Mouse (Mus musculus): Measurements from ENCODE around the gene Ndufc2. TPM values are rescaled to one million over a fixed set of nuclear protein-coding genes. Genes with fewer than 3 reads are reported as not detected.

The Ndufc2 gene
- polyA plus RNA-seq (2015; fragmentation: Nextera tagmentation; extraction: Ambion mirVana), result 336 and 356 TPM in 2 replicates

DNA sequence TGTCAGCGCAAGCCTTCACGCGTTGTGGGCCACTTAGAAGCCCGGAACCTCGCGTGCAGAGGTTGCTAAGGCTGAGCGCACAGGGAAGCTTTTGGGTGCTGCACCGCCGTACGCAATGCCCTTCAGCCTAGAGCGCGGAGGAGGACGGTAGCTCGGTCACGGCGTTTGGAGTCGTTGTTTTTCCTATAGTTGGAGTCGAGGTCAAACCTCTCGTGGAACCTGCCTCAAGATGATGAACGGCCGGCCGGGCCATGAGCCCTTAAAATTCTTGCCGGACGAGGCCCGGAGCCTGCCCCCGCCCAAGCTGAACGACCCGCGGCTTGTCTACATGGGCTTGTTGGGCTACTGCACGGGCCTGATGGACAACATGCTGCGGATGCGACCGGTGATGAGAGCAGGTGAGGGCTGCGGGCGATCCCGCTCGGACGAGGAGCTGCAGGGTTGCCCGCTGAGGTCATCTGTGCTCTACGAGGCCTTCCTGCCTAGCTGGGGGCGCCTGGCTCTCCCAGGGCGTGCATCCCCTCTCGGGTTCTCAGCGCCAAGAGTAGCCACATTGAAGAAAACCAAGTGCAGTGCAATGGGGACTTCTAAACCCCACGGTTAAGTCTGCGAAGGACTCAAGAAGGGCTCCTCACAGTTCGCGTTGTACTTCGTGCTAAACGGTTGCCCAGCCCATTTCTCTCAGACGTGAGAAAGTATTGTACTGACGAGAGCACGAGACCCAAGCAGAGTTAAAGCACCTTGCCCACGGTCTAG is at the start of gene Ndufc2:
Gene Ndufc2, plus strand, starts transcription at position 44 of the 756 bp plus-strand sequence.
- H3K4me3 ChIP-seq, result peak within 1 kb of the TSS; percentile 79
- no peaks in the 10 kb centered on the region for H3K9me3 ChIP-seq
- peak within 1 kb of the TSS; percentile 70 for H3K4me2 ChIP-seq
- peak; percentile 90 for ATAC-seq (ENCODE audit: borderline replicate concordance, extremely low read depth, low FRiP score, low TSS enrichment)
- WGBS, result under 1% methylated on average over 54 of the region's 54 CpGs
- H3K4me1 ChIP-seq, result peaks cover 12% of the 10 kb centered on the region
- no peaks in the 10 kb centered on the region for H3K27me3 ChIP-seq
- H3K9ac ChIP-seq, result peak within 1 kb of the TSS; percentile 92
- peaks cover 8% of the 10 kb centered on the region; the same call in 1 of the 2 replicates for H3K36me3 ChIP-seq
- peak within 1 kb of the TSS; percentile 65 for H3K27ac ChIP-seq

DNA sequence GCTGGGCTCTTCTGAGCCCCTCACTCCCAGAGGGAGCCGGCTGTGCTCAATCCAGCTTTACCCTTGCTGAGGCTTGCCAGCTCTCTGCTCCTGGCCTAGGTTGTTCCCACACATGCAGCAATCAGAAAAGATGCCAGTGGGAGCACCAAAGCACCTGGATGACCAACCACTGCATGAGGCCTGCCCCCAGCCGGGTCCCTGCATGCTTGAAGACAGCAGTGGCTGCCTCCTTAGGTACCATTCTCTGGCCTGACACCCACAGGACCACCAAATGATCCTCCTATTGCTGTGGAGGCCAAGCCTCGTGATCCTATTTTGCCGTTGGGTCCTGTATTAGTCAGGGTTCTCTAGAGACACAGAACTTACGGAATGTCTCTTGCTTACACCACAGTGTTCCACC is 48.9 kb upstream of the Ndufc2 start:
- 86% methylated on average over 5 of the region's 5 CpGs for WGBS
- no peaks in the 10 kb centered on the region for H3K27me3 ChIP-seq
- ATAC-seq (ENCODE audit: borderline replicate concordance, extremely low read depth, low FRiP score, low TSS enrichment), result no peak
- no peaks in the 10 kb centered on the region for H3K9me3 ChIP-seq
- H3K4me1 ChIP-seq, result peaks cover 17% of the 10 kb centered on the region
- H3K9ac ChIP-seq, result no peak overlapping the region
- no peak overlapping the region for H3K4me2 ChIP-seq
- H3K36me3 ChIP-seq, result no peaks in the 10 kb centered on the region; the same call in 1 of the 2 replicates
- H3K4me3 ChIP-seq, result no peak overlapping the region
- no peak overlapping the region for H3K27ac ChIP-seq

DNA sequence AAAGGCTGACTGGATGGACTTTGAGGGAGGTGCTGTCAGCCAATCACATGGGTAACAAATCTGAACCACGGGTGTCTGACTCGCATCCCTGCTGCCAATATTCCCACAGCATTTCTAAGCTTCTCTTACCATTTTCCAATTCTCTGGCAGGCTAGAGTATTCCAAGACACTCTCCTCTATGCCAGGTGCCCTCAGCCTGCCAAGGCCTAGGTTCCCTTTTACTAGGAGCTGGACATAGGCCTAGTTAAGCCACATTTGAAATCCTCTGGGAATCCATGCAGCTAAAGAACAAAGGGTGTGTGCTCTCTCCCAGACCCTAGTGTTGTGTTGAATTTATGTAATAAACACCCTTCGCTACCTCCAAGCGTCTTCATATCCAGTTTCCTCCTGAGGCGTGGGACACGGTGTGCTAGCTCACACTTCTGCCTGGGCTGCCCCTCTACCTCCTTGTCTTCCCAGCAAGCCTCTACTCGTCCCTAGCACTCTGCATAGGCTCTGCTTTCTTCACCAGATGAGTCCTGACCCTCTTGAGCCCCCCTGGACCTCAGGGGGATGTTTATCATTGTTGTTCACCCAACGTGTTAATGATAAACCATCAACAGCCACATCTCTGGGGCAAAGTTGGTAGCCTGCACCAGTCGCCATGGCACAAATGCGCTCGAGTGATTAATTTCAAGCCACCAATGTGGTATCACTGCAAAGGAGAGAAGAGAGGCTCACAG is 47.9 kb upstream of the Ndufc2 start:
- ATAC-seq (ENCODE audit: borderline replicate concordance, extremely low read depth, low FRiP score, low TSS enrichment), result no peak
- peaks cover 16% of the 10 kb centered on the region for H3K4me1 ChIP-seq
- no peaks in the 10 kb centered on the region for H3K9me3 ChIP-seq
- H3K4me3 ChIP-seq, result no peak overlapping the region
- H3K36me3 ChIP-seq, result no peaks in the 10 kb centered on the region; the same call in 1 of the 2 replicates
- no peak overlapping the region for H3K4me2 ChIP-seq
- no peaks in the 10 kb centered on the region for H3K27me3 ChIP-seq
- WGBS, result 78% methylated on average over 11 of the region's 11 CpGs
- H3K27ac ChIP-seq, result no peak overlapping the region
- H3K9ac ChIP-seq, result no peak overlapping the region

DNA sequence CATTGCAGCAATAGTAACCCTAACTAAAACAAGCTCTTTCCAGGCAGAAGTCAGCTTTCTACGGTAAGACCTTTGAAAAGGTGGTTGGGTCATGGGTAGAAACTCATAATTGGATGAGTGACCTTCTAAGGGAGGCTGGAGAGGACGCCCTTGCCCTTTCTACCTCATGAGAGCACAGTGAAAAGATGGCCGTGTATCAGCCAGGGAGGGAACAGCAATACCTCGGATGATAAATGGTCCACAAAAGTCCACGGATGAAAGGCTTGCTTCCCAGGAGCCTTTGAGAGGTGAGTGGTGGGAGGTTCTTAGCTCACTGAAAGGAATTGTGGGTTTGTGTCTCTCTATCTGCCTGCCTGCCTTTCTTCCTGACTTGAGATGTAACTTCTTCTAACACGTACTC is 46.4 kb upstream of the Ndufc2 start:
- Histone ChIP-seq H3K36me3 (no peaks in the 10 kb centered on the region; the same call in 1 of the 2 replicates), H3K27ac (no peak overlapping the region), H3K4me3 (no peak overlapping the region), H3K4me2 (no peak overlapping the region), H3K4me1 (peaks cover 16% of the 10 kb centered on the region), H3K9ac (no peak overlapping the region), H3K9me3 (no peaks in the 10 kb centered on the region), H3K27me3 (no peaks in the 10 kb centered on the region)
- 81% methylated on average over 6 of the region's 6 CpGs for WGBS
- ATAC-seq (ENCODE audit: borderline replicate concordance, extremely low read depth, low FRiP score, low TSS enrichment), result no peak

DNA sequence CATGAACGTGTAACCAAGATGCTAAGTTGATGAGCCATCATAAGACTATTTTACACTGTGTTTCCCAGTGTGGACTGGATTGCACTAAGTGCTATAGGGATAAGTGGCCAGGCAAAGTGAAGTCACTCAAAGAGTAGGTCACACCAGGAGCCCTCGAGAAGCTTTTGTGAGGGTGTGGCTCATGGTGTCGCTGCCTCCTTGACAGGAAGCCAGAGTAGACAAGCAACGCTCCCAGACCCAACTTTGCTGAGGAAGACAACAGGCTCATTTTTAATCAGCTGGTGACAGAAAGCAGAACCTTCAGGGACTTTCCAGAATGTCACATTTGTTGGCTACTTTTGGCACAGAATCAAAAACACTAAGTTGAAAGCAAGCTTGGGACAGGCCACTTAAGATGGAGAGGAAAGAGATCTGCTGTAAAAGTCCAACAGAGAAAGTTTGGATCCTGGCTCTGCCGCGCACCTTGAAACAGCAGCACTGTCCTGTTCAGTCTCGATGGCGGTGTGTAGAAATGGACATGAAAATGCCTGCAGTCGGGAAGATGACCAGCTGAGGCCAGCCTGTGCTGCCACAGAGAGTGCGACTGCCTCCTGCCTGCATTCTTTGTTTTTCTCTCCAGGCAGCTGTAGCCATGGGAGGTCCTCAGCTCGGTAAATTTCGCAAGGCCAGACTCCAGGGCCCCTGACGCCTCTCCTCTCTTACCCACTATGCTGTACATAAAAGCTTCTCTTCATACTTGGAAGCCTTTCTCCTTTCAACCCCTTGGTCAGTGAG is 44.5 kb upstream of the Ndufc2 start:
- H3K4me2 ChIP-seq, result no peak overlapping the region
- no peak overlapping the region for H3K4me3 ChIP-seq
- peak overlapping the region; percentile 45 for H3K27ac ChIP-seq
- WGBS, result 26% methylated on average over 13 of the region's 13 CpGs
- H3K9ac ChIP-seq, result no peak overlapping the region
- H3K9me3 ChIP-seq, result no peaks in the 10 kb centered on the region
- H3K4me1 ChIP-seq, result peaks cover 16% of the 10 kb centered on the region
- peak; percentile 66 for ATAC-seq (ENCODE audit: borderline replicate concordance, extremely low read depth, low FRiP score, low TSS enrichment)
- no peaks in the 10 kb centered on the region for H3K36me3 ChIP-seq
- no peaks in the 10 kb centered on the region for H3K27me3 ChIP-seq

- no peaks in the 10 kb centered on the region for H3K9me3 ChIP-seq
- H3K4me1 ChIP-seq, result peaks cover 16% of the 10 kb centered on the region
- H3K4me2 ChIP-seq, result no peak overlapping the region
- no peaks in the 10 kb centered on the region for H3K27me3 ChIP-seq
- 49% methylated on average over 5 of the region's 5 CpGs for WGBS
- H3K27ac ChIP-seq, result peak overlapping the region; percentile 59
- no peak overlapping the region for H3K4me3 ChIP-seq
- H3K9ac ChIP-seq, result no peak overlapping the region
- no peak for ATAC-seq (ENCODE audit: borderline replicate concordance, extremely low read depth, low FRiP score, low TSS enrichment)
- no peaks in the 10 kb centered on the region for H3K36me3 ChIP-seq
These were observed 43.5 kb upstream of the Ndufc2 start for GRCm38 (mm10) chr7:97356253-97356652.

GRCm38 (mm10) chr7:97356875-97357276 is 42.9 kb upstream of the Ndufc2 start:
- Histone ChIP-seq H3K9ac (no peak overlapping the region), H3K4me3 (no peak overlapping the region), H3K9me3 (no peaks in the 10 kb centered on the region), H3K4me2 (no peak overlapping the region), H3K27me3 (no peaks in the 10 kb centered on the region), H3K4me1 (peaks cover 16% of the 10 kb centered on the region), H3K27ac (peak overlapping the region; percentile 59), H3K36me3 (no peaks in the 10 kb centered on the region)
- no peak for ATAC-seq (ENCODE audit: borderline replicate concordance, extremely low read depth, low FRiP score, low TSS enrichment)
- 51% methylated on average over 5 of the region's 5 CpGs for WGBS

GRCm38 (mm10) chr7:97357840-97358239 is 42.0 kb upstream of the Ndufc2 start:
- Histone ChIP-seq H3K9ac (no peak overlapping the region), H3K4me2 (no peak overlapping the region), H3K36me3 (no peaks in the 10 kb centered on the region), H3K27ac (no peak overlapping the region), H3K4me3 (no peak overlapping the region), H3K9me3 (no peaks in the 10 kb centered on the region), H3K27me3 (no peaks in the 10 kb centered on the region), H3K4me1 (peaks cover 16% of the 10 kb centered on the region)
- WGBS, result 73% methylated on average over 3 of the region's 3 CpGs
- ATAC-seq (ENCODE audit: borderline replicate concordance, extremely low read depth, low FRiP score, low TSS enrichment), result no peak

GRCm38 (mm10) chr7:97358347-97358746 is 41.5 kb upstream of the Ndufc2 start:
- Histone ChIP-seq H3K4me1 (peaks cover 16% of the 10 kb centered on the region), H3K9me3 (no peaks in the 10 kb centered on the region), H3K27me3 (no peaks in the 10 kb centered on the region), H3K27ac (no peak overlapping the region), H3K4me3 (no peak overlapping the region), H3K9ac (no peak overlapping the region), H3K36me3 (no peaks in the 10 kb centered on the region), H3K4me2 (no peak overlapping the region)
- no peak for ATAC-seq (ENCODE audit: borderline replicate concordance, extremely low read depth, low FRiP score, low TSS enrichment)
- WGBS, result 78% methylated on average over 4 of the region's 4 CpGs

- Histone ChIP-seq H3K4me1 (peaks cover 12% of the 10 kb centered on the region), H3K9ac (no peak overlapping the region), H3K4me2 (no peak overlapping the region), H3K27ac (no peak overlapping the region), H3K36me3 (no peaks in the 10 kb centered on the region), H3K27me3 (no peaks in the 10 kb centered on the region), H3K9me3 (no peaks in the 10 kb centered on the region), H3K4me3 (no peak overlapping the region)
- ATAC-seq (ENCODE audit: borderline replicate concordance, extremely low read depth, low FRiP score, low TSS enrichment), result no peak
- 56% methylated on average over 5 of the region's 5 CpGs for WGBS
These were observed 39.6 kb upstream of the Ndufc2 start for GRCm38 (mm10) chr7:97360166-97360565.

- Histone ChIP-seq H3K36me3 (no peaks in the 10 kb centered on the region), H3K9ac (no peak overlapping the region), H3K9me3 (no peaks in the 10 kb centered on the region), H3K27me3 (no peaks in the 10 kb centered on the region), H3K27ac (no peak overlapping the region), H3K4me3 (no peak overlapping the region), H3K4me1 (peaks cover 5% of the 10 kb centered on the region; the same call in 1 of the 2 replicates), H3K4me2 (no peak overlapping the region)
- no peak for ATAC-seq (ENCODE audit: borderline replicate concordance, extremely low read depth, low FRiP score, low TSS enrichment)
- WGBS, result 46% methylated on average over 3 of the region's 3 CpGs
These were observed 38.8 kb upstream of the Ndufc2 start for GRCm38 (mm10) chr7:97360955-97361354.

Data from lung, embryonic 15.5 days (tissue).